Mouse (Mus musculus): ENCODE results near the gene Tsnaxip1.

Gene Tsnaxip1

GRCm38 (mm10) chr8:105860143-105860981, 32.8 kb downstream of the Tsnaxip1 start, which contains the start of gene Nutf2:
TSS of gene Nutf2 (plus strand) at chr8:105860580.
- peak; percentile 94 for DNase-seq (ENCODE audit: low spot score)

GRCm38 (mm10) chr8:105861951-105862350, 34.4 kb downstream of the Tsnaxip1 start:
- no peak for DNase-seq (ENCODE audit: low spot score)

GRCm38 (mm10) chr8:105866364-105867029, 39.0 kb downstream of the Tsnaxip1 start:
- no peak for DNase-seq (ENCODE audit: low spot score)

- DNase-seq (ENCODE audit: low spot score) = no peak
Measured at GRCm38 (mm10) chr8:105874301-105874700, 46.8 kb downstream of the Tsnaxip1 start.

GRCm38 (mm10) chr8:105880754-105881520, 53.4 kb downstream of the Tsnaxip1 start, which contains the start of gene Edc4:
TSS of gene Edc4 (plus strand) at chr8:105880881.
- DNase-seq (ENCODE audit: low spot score) = peak; percentile 83

- DNase-seq (ENCODE audit: low spot score) = no peak
Measured at GRCm38 (mm10) chr8:105889756-105890465, 62.4 kb downstream of the Tsnaxip1 start.

GRCm38 (mm10) chr8:105890870-105891269, 63.3 kb downstream of the Tsnaxip1 start:
- peak; percentile 81 for DNase-seq (ENCODE audit: low spot score)

- DNase-seq (ENCODE audit: low spot score) = no peak
Measured at GRCm38 (mm10) chr8:105892432-105892831, 64.9 kb downstream of the Tsnaxip1 start.

GRCm38 (mm10) chr8:105893339-105893738, 65.8 kb downstream of the Tsnaxip1 start, which contains the start of gene Nrn1l:
TSS of gene Nrn1l (plus strand) at chr8:105893567.
- DNase-seq (ENCODE audit: low spot score) = peak; percentile 84

Data from layer of hippocampus, adult 11-12 months (tissue).